Mouse (Mus musculus) stomach, embryonic 16.5 days (tissue): ENCODE data around the gene Tcf20. TPM values are rescaled to one million over a fixed set of nuclear protein-coding genes. Genes with fewer than 3 reads are reported as not detected.

Experiments used
- ATAC-seq: fragments of 200-750 bp; cut with Nextera tagmentation; 2 replicates; pipeline ENCODE4 v1.8.0; 2017; ENCODE audit warnings: moderate number of reproducible peaks, moderate TSS enrichment; ENCODE audit not compliant: insufficient read depth, low FRiP score
- H3K27ac ChIP-seq: fragments of 300-500 bp; sonication (generic); 2 replicates; pipeline ENCODE4 v1.5.1; 2014; ENCODE audit warnings: low read length
- H3K27me3 ChIP-seq: fragments of 300-500 bp; sonication (generic); 2 replicates; pipeline ENCODE4 v1.6.1; 2014; ENCODE audit warnings: low read length, control low read depth, mixed read lengths; ENCODE audit not compliant: control insufficient read depth, insufficient read depth
- H3K36me3 ChIP-seq: fragments of 300-500 bp; sonication (generic); 2 replicates; pipeline ENCODE4 v1.6.1; 2014; ENCODE audit warnings: low read length; ENCODE audit not compliant: control insufficient read depth, insufficient read depth
- H3K4me1 ChIP-seq: fragments of 300-500 bp; sonication (generic); 2 replicates; pipeline ENCODE4 v1.6.1; 2014; ENCODE audit warnings: low read length, control low read depth, mixed read lengths; ENCODE audit not compliant: control insufficient read depth, insufficient read depth
- H3K4me2 ChIP-seq: fragments of 300-500 bp; sonication (generic); 2 replicates; pipeline ENCODE4 v1.6.1; 2014; ENCODE audit warnings: low read depth, low read length, mixed read lengths
- H3K4me3 ChIP-seq: fragments of 300-500 bp; sonication (generic); replicated peaks from 2 replicates; pipeline ENCODE4 v1.5.1; 2014; ENCODE audit warnings: mild to moderate bottlenecking, low read length
- H3K9ac ChIP-seq: fragments of 300-500 bp; sonication (generic); 2 replicates; pipeline ENCODE4 v1.6.1; 2014; ENCODE audit warnings: low read length
- H3K9me3 ChIP-seq: fragments of 300-500 bp; sonication (generic); replicated peaks from 2 replicates; pipeline ENCODE4 v1.6.1; 2016; ENCODE audit warnings: low read length, control low read depth; ENCODE audit not compliant: control insufficient read depth
- WGBS: fragments of 180-500 bp; shearing (Covaris S2); extraction: QIAGEN DNeasy Blood & Tissue Kit; methylation state at CpG from one replicate; pipeline ENCODE4 v1.1.7; 2014; 5-methylcytosine and 5-hydroxymethylcytosine counted together
- polyA plus RNA-seq: library from polyadenylated mRNA; unstranded; fragments of >200 nt; fragmentation: Nextera tagmentation; extraction: Ambion mirVana; gene quantifications from 2 replicates; pipeline ENCODE4 v1.2.1, GENCODE M21; 2015

Gene Tcf20
- polyA plus RNA-seq, 1 experiment from 2014 or later = 8.0 TPM

- H3K9ac ChIP-seq = no peak overlapping the region
- no peak for ATAC-seq
- no peak overlapping the region for H3K4me3 ChIP-seq
- peaks cover 15% of the 10 kb centered on the region; the same call in 1 of the 2 replicates for H3K36me3 ChIP-seq
- no peak overlapping the region for H3K27ac ChIP-seq
- H3K27me3 ChIP-seq = no peaks in the 10 kb centered on the region
- WGBS = 94% methylated on average over 2 of the region's 2 CpGs
- H3K9me3 ChIP-seq = no peaks in the 10 kb centered on the region
- H3K4me1 ChIP-seq = no peaks in the 10 kb centered on the region
- H3K4me2 ChIP-seq = no peak overlapping the region
Observed at GRCm38 (mm10) chr15:82856065-82856464, 131.6 kb downstream of the Tcf20 start.

DNA sequence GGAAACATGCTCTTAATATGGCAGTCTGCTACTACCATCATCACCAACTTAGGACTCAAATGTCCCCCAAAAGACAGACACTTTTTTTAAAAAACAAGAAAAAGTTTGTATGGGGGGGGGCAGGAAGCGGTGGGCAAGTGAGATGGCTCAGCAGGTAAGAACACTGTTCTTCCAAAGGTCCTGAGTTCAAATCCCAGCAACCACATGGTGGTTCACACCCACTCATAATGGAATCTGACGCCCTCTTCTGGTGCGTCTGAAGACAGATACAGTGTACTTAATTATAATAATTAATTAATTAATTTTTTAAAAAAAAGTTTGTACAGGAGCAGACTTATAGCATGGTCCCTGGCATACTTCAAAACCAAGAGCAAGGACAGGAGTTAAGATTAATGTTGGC, 148.5 kb downstream of the Tcf20 start:
- Histone ChIP-seq H3K4me1 (no peaks in the 10 kb centered on the region), H3K4me3 (no peak overlapping the region), H3K27ac (no peak overlapping the region), H3K9me3 (no peaks in the 10 kb centered on the region), H3K9ac (no peak overlapping the region), H3K27me3 (no peaks in the 10 kb centered on the region), H3K4me2 (no peak overlapping the region), H3K36me3 (no peaks in the 10 kb centered on the region)
- WGBS = 92% methylated on average over 3 of the region's 3 CpGs
- no peak for ATAC-seq

GRCm38 (mm10) chr15:82829917-82830316, 157.8 kb downstream of the Tcf20 start:
- H3K4me2 ChIP-seq = no peak overlapping the region
- no peak overlapping the region for H3K9ac ChIP-seq
- no peaks in the 10 kb centered on the region for H3K27me3 ChIP-seq
- H3K36me3 ChIP-seq = no peaks in the 10 kb centered on the region
- no peaks in the 10 kb centered on the region for H3K9me3 ChIP-seq
- WGBS = 84% methylated on average over 6 of the region's 6 CpGs
- H3K4me3 ChIP-seq = no peak overlapping the region
- no peak overlapping the region for H3K27ac ChIP-seq
- no peak for ATAC-seq
- H3K4me1 ChIP-seq = no peaks in the 10 kb centered on the region

- H3K4me2 ChIP-seq = no peak overlapping the region
- no peak for ATAC-seq
- no peaks in the 10 kb centered on the region for H3K4me1 ChIP-seq
Observed at GRCm38 (mm10) chr15:82825866-82826265, 161.8 kb downstream of the Tcf20 start.

DNA sequence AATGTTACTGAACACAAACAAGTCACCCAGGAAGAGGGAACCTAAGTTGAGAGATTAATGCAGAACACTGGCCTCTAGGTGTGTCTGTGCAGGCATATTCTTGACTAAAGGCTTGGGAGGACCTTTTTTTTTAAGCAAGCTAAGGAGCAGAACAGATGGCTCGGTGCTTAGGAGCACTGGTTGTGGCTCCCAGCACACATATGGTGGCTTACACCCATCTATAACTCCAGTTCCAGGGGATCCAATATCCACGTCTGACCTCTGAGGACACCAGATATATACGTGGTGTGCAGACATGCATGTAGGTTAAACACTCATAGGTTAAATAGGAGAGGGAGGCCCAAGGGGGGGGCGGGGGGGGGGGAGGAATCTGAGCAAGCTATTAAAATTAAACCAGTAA, 165.3 kb downstream of the Tcf20 start:
- no peak for ATAC-seq
- Histone ChIP-seq H3K36me3 (no peaks in the 10 kb centered on the region), H3K4me2 (no peak overlapping the region), H3K9me3 (no peaks in the 10 kb centered on the region), H3K27ac (no peak overlapping the region), H3K4me3 (no peak overlapping the region), H3K4me1 (no peaks in the 10 kb centered on the region), H3K9ac (no peak overlapping the region), H3K27me3 (no peaks in the 10 kb centered on the region)
- WGBS = 69% methylated on average over 3 of the region's 4 CpGs

More at GRCm38 (mm10) chr15:82825866-82826265, 161.8 kb downstream of the Tcf20 start:
- H3K9me3 ChIP-seq = no peaks in the 10 kb centered on the region
- H3K36me3 ChIP-seq = no peaks in the 10 kb centered on the region
- no peak overlapping the region for H3K9ac ChIP-seq
- H3K27ac ChIP-seq = no peak overlapping the region
- H3K27me3 ChIP-seq = no peaks in the 10 kb centered on the region
- H3K4me3 ChIP-seq = no peak overlapping the region

- H3K4me2 ChIP-seq = no peak overlapping the region
- no peak overlapping the region for H3K27ac ChIP-seq
- no peaks in the 10 kb centered on the region for H3K9me3 ChIP-seq
- no peak overlapping the region for H3K9ac ChIP-seq
- whole genome bisulfite sequencing = 93% methylated on average over 1 of the region's 1 CpGs
- ATAC-seq = no peak
- H3K27me3 ChIP-seq = no peaks in the 10 kb centered on the region
- H3K4me3 ChIP-seq = no peak overlapping the region
- no peaks in the 10 kb centered on the region for H3K4me1 ChIP-seq
- no peaks in the 10 kb centered on the region for H3K36me3 ChIP-seq
Observed at GRCm38 (mm10) chr15:82821657-82822056, 166.0 kb downstream of the Tcf20 start.

DNA sequence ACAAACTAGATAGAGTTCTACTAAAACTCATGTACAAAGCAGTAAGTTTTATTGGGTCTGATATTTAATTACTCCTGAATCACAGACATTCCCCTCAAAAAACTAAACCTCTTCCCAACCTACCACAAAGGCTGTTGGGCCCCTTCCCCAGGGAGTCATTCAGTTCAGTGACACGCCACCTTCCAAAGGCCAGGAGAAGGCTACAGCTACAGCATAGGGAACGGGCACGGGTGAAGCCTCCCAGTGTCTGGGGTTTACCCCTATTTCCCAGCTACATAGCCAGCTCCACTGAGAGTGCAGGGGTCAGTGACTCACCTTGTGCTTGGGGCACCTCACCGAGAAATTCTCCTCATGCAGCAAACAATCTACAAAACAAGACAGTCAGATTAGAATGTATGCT, 172.4 kb downstream of the Tcf20 start:
- no peak overlapping the region for H3K27ac ChIP-seq
- no peaks in the 10 kb centered on the region for H3K27me3 ChIP-seq
- H3K36me3 ChIP-seq = no peaks in the 10 kb centered on the region
- no peak overlapping the region for H3K9ac ChIP-seq
- H3K4me1 ChIP-seq = no peaks in the 10 kb centered on the region
- H3K4me3 ChIP-seq = no peak overlapping the region
- WGBS = 88% methylated on average over 4 of the region's 4 CpGs
- no peaks in the 10 kb centered on the region for H3K9me3 ChIP-seq
- no peak overlapping the region for H3K4me2 ChIP-seq
- ATAC-seq = no peak

- 62% methylated on average over 4 of the region's 4 CpGs for WGBS
- peak; percentile 44; the same call in 1 of the 2 replicates for ATAC-seq
Observed at GRCm38 (mm10) chr15:82814806-82815205, 172.9 kb downstream of the Tcf20 start.

DNA sequence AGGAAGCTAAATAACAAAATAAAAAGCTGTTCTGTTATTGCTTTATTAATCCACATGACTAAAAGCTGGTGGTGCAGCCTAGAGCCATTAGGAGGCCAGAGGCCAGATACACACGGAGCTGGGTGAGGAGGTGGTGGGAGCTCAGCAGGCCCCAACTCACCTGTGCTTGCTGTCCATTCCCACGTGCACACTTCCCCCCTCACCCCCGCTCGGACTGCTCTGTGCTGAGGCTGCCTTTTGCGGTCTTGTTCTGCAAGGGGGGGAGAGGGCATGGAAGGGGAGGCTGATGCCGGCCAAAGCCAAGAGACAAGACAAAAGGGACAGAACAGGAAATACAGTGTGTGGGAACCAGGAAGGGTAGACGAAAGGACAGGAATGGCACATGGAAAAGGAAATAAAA, 173.4 kb downstream of the Tcf20 start:
- no peak overlapping the region for H3K27ac ChIP-seq
- no peak for ATAC-seq
- no peaks in the 10 kb centered on the region for H3K9me3 ChIP-seq
- H3K36me3 ChIP-seq = no peaks in the 10 kb centered on the region
- H3K4me1 ChIP-seq = no peaks in the 10 kb centered on the region
- 80% methylated on average over 7 of the region's 7 CpGs for WGBS
- no peak overlapping the region for H3K4me2 ChIP-seq
- no peak overlapping the region for H3K9ac ChIP-seq
- H3K27me3 ChIP-seq = no peaks in the 10 kb centered on the region
- no peak overlapping the region for H3K4me3 ChIP-seq

More at GRCm38 (mm10) chr15:82814806-82815205, 172.9 kb downstream of the Tcf20 start:
- H3K9ac ChIP-seq = no peak overlapping the region
- no peaks in the 10 kb centered on the region for H3K4me1 ChIP-seq
- no peaks in the 10 kb centered on the region for H3K36me3 ChIP-seq
- no peaks in the 10 kb centered on the region for H3K9me3 ChIP-seq
- H3K27ac ChIP-seq = no peak overlapping the region
- no peak overlapping the region for H3K4me3 ChIP-seq
- H3K4me2 ChIP-seq = no peak overlapping the region
- no peaks in the 10 kb centered on the region for H3K27me3 ChIP-seq

- Histone ChIP-seq H3K9me3 (no peaks in the 10 kb centered on the region), H3K4me1 (no peaks in the 10 kb centered on the region), H3K27me3 (no peaks in the 10 kb centered on the region), H3K36me3 (no peaks in the 10 kb centered on the region), H3K9ac (no peak overlapping the region), H3K4me2 (no peak overlapping the region), H3K4me3 (no peak overlapping the region), H3K27ac (no peak overlapping the region)
- 70% methylated on average over 1 of the region's 1 CpGs for WGBS
- ATAC-seq = no peak
Observed at GRCm38 (mm10) chr15:82810556-82810955, 177.1 kb downstream of the Tcf20 start.
